ENCODE assay signal across 8 mouse cellular contexts in genomic region chr9:64960978-64961320, GRCm38 (mm10). TPM values are rescaled to one million over a fixed set of nuclear protein-coding genes. Genes with fewer than 3 reads are reported as not detected.
DNase-seq lines count a peak whose midpoint lies in the region; ATAC-seq and TF ChIP-seq lines count a peak whose summit lies in the region.

No protein-coding gene starts in this region.

- ATAC-seq in heart, embryonic 11.5 days (replicated peaks; ENCODE audit: insufficient number of reproducible peaks, low FRiP score, low TSS enrichment) = peak; percentile 65
- ATAC-seq in forebrain, embryonic 16.5 days = peak; percentile 78; the same call in 1 of the 2 replicates

- H3K36me3 ChIP-seq in heart, embryonic 11.5 days (ENCODE audit: control insufficient read depth, insufficient read depth, low read length) = peaks cover 14% of the 10 kb centered on the region
- H3K36me3 ChIP-seq in ES-E14 (ENCODE audit: control insufficient read depth, insufficient read depth, low read length, poor library complexity, severe bottlenecking) = peaks cover 2% of the 10 kb centered on the region
- peaks cover 12% of the 10 kb centered on the region for H3K36me3 ChIP-seq in forebrain, embryonic 16.5 days (ENCODE audit: control insufficient read depth, insufficient read depth)
- H3K36me3 ChIP-seq in macrophage (ENCODE audit: inconsistent target) = peaks cover 30% of the 10 kb centered on the region

- H3K79me2 ChIP-seq in macrophage (ENCODE audit: inconsistent target) = peaks cover 23% of the 10 kb centered on the region; the same call in 1 of the 2 replicates

- H3K4me2 ChIP-seq in heart, embryonic 11.5 days = peak overlapping the region; percentile 83
- H3K4me2 ChIP-seq in forebrain, embryonic 16.5 days (ENCODE audit: low read length) = peak overlapping the region; percentile 86

- H3K9me3 ChIP-seq in heart, embryonic 11.5 days (replicated peaks; ENCODE audit: control insufficient read depth, low read length) = no peaks in the 10 kb centered on the region
- H3K9me3 ChIP-seq in ES-E14 (ENCODE audit: control insufficient read depth, insufficient read depth, low read depth, low read length) = no peaks in the 10 kb centered on the region
- H3K9me3 ChIP-seq in forebrain, embryonic 16.5 days (ENCODE audit: control insufficient read depth, low read length) = no peaks in the 10 kb centered on the region

- H3K27ac ChIP-seq in heart, embryonic 11.5 days (ENCODE audit: low read depth, low read length) = peak overlapping the region; percentile 90
- H3K27ac ChIP-seq in ES-E14 (ENCODE audit: insufficient read depth, low read depth, low read length, poor library complexity, severe bottlenecking) = peak overlapping the region; percentile 82
- peak overlapping the region; percentile 73 for H3K27ac ChIP-seq in forebrain, embryonic 16.5 days (ENCODE audit: low read length)
- peak overlapping the region; percentile 40 for H3K27ac ChIP-seq in macrophage

- peak overlapping the region; percentile 86 for H3K4me3 ChIP-seq in heart, embryonic 11.5 days (ENCODE audit: low read depth, low read length)
- H3K4me3 ChIP-seq in ES-E14 (ENCODE audit: insufficient read depth in 1 of 2, low read depth in 1 of 2, low read length in 2 of 2, poor library complexity in 1 of 2, severe bottlenecking in 1 of 2) = peak overlapping the region; percentile 80 to 91
- peak overlapping the region; percentile 68 for H3K4me3 ChIP-seq in forebrain, embryonic 16.5 days (replicated peaks; ENCODE audit: low read length)
- peak overlapping the region; percentile 75 for H3K4me3 ChIP-seq in macrophage (ENCODE audit: inconsistent target)

- WGBS in heart, embryonic 11.5 days (ENCODE audit: insufficient replicate concordance) = under 1% methylated on average over 17 of the region's 17 CpGs
- WGBS in forebrain, embryonic 16.5 days = 0% methylated on average over 17 of the region's 17 CpGs
- WGBS in macrophage (ENCODE audit: missing documents) = under 1% methylated on average over 17 of the region's 17 CpGs

- H3K4me1 ChIP-seq in heart, embryonic 11.5 days (ENCODE audit: control insufficient read depth, insufficient read depth, low read length) = peaks cover 6% of the 10 kb centered on the region
- peaks cover 2 to 3% of the 10 kb centered on the region in 2 experiments; a peak in 2 of 4 replicates for H3K4me1 ChIP-seq in ES-E14 (ENCODE audit: control insufficient read depth in 2 of 2, insufficient read depth in 2 of 2, low read length in 2 of 2, poor library complexity in 1 of 2)
- peaks cover 14% of the 10 kb centered on the region for H3K4me1 ChIP-seq in forebrain, embryonic 16.5 days (replicated peaks; ENCODE audit: control insufficient read depth, insufficient read depth, low read length)

- no peaks in the 10 kb centered on the region for H3K27me3 ChIP-seq in heart, embryonic 11.5 days (ENCODE audit: control insufficient read depth, insufficient read depth, low read length)
- no peaks in the 10 kb centered on the region for H3K27me3 ChIP-seq in forebrain, embryonic 16.5 days (replicated peaks; ENCODE audit: control insufficient read depth, insufficient read depth, low read length)

- DNase-seq in heart, adult 9 months (ENCODE audit: low spot score in 2 of 2) = no peak
- DNase-seq in ES-E14 (ENCODE audit: low read depth, low spot score) = no peak
- DNase-seq in embryo, embryonic 10 days (ENCODE audit: low spot score) = no peak
- DNase-seq in urinary bladder, adult 18-20 months (ENCODE audit: low spot score in 2 of 2) = no peak
- DNase-seq in kidney, postnatal 4 days = no peak

- in situ Hi-C loops in ES-E14 (cut with MboI; ENCODE audit: low sequenced_read_pairs in 2 of 2, unreplicated experiment in 2 of 2) = no loop called here

- peak overlapping the region; percentile 98 for H3K9ac ChIP-seq in heart, embryonic 11.5 days (ENCODE audit: low read depth, low read length)
- H3K9ac ChIP-seq in ES-E14 (ENCODE audit: insufficient read depth, low read depth, low read length, poor library complexity, severe bottlenecking) = peak overlapping the region; percentile 98
- H3K9ac ChIP-seq in forebrain, embryonic 16.5 days (replicated peaks; ENCODE audit: low read depth, low read length) = peak overlapping the region; percentile 81

TF ChIP-seq in ES-E14, 5 proteins besides CTCF, POLR2A, EP300 and RAD21:
- TF ChIP-seq HCFC1 (IDR thresholded peaks at IDR 0.05; ENCODE audit: borderline replicate concordance, insufficient read depth, low read length) (no peak), ZNF384 (IDR thresholded peaks at IDR 0.05; ENCODE audit: low read depth, low read length) (0 out of 2 replicates have a peak, but pooled peaks have one; percentile 0)

RNA-seq across cellular contexts. Expression of gene Ints14, which starts 0.2 kb away (rescaled TPM):
- polyA plus RNA-seq in heart, embryonic 11.5 days (2014; fragmentation: Nextera tagmentation; extraction: Ambion mirVana) = 50.6 and 52.2 TPM in 2 replicates
- total RNA-seq in ES-E14 (2012; rRNA removed) = 35.9 and 37.5 TPM in 2 replicates
- 43.2 and 48.1 TPM in 2 replicates for polyA plus RNA-seq in forebrain, embryonic 16.5 days (2015; fragmentation: Nextera tagmentation; extraction: Ambion mirVana)
- total RNA-seq in macrophage (2018; cell fraction: chromatin; rRNA removed) = 10 to 100 TPM in 24 of 26 experiments, 1 to 10 TPM in 2; 7.3 to 27.7 (median 18.8) TPM
- 10 to 100 TPM; 17.9 to 27.9 (median 24.5) TPM for total RNA-seq in macrophage (2018; cell fraction: cytosol; rRNA removed)
- total RNA-seq in macrophage (2018; cell fraction: nucleus; rRNA removed) = 10 to 100 TPM in 23 of 26 experiments, 1 to 10 TPM in 3; 7.4 to 27.4 (median 17.6) TPM
- 20.4 to 29.8 TPM (median 29.2 TPM) in 3 replicates for polyA plus RNA-seq in macrophage (2018)

RNA-seq across cellular contexts. Expression of gene Slc24a1, which starts 9.5 kb away (rescaled TPM):
- 0.03 and 0.07 TPM in 2 replicates for polyA plus RNA-seq in heart, embryonic 11.5 days (2014; fragmentation: Nextera tagmentation; extraction: Ambion mirVana)
- total RNA-seq in ES-E14 (2012; rRNA removed) = 0.45 and 0.79 TPM in 2 replicates
- 0.10 and 0.25 TPM in 2 replicates for polyA plus RNA-seq in forebrain, embryonic 16.5 days (2015; fragmentation: Nextera tagmentation; extraction: Ambion mirVana)
- total RNA-seq in macrophage (2018; cell fraction: chromatin; rRNA removed) = not detected
- total RNA-seq in macrophage (2018; cell fraction: cytosol; rRNA removed) = not detected
- total RNA-seq in macrophage (2018; cell fraction: nucleus; rRNA removed) = not detected
- polyA plus RNA-seq in macrophage (2018) = not detected in 3 replicates

Comparison
In these comparisons a context has a peak if more than half of its experiments do, and no peak if none do; other contexts are left out.
1. H3K27ac ChIP-seq: peak in every context shown above with its lines; median percentile 90 in heart, embryonic 11.5 days; 82 in ES-E14; 73 in forebrain, embryonic 16.5 days; 40 in macrophage.